12 mouse cellular contexts compared by ENCODE assay signal in the genomic region with DNA sequence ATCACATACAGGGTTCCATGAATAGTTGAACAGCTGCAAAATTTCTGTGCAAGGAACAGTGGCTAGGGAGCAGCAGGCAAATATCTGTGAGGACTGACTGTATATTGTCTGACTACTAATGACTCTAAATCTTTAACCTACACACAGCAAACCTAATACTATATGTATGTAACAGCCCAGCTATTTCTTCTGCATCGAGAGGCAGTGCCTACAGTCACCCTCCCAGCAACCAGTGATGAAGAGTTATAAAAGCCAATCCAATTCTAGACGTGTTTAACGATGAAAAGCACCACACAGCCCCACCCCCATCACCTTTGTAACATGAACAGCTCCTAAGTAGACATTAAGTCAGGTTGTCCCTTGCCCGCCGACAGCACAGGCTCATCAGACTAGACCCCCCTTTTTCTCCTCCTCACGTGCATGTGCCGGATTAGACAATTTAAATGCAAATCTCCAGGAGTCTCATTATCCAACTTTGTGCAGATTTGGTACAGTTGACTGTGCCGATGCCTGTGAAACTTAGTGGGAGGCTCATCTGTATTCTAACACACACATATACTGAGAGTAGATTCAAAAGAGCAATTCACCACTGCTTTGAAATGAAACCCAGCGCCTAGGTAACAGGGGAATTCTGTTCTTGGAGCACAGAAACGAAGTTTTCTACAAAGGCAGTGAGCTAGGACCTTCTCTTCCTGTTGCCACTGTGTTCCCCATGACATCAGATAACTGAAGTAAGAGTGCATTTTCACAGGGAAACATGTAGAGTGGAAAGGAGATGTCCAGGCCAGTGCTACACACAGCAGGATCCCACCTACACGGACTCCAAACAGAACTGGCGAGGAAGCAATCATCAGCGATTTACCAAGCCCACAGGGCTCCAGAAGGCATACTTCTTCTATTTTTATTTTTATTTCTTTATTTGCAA. TPM values are rescaled to one million over a fixed set of nuclear protein-coding genes. Genes with fewer than 3 reads are reported as not detected.
A peak's percentile ranks its signal among the peaks of the same experiment; 100 is the strongest.
DNase-seq lines count a peak whose midpoint lies in the region; ATAC-seq and TF ChIP-seq lines count a peak whose summit lies in the region.
"Had no signal": no experiment of that assay in that cellular context is flagged by ENCODE, and none has a peak within 500 bp of the region (broad histone marks: within the 10 kb centered on the region; RNA-seq: fewer than 3 reads in every experiment).

No protein-coding gene starts in this region.

- peak; percentile 41 for DNase-seq in right cerebral cortex, adult 18-20 months
- DNase-seq in right cerebral cortex, postnatal 14 days: no peak
- no peak for DNase-seq in adrenal gland, adult 18-20 months (ENCODE audit: low spot score in 2 of 2)
- no peak for DNase-seq in kidney, adult 8-10 months
- no peak for DNase-seq in lung, adult 2 months

- peak overlapping the region; percentile 6; the same call in 1 of the 2 replicates for H3K4me2 ChIP-seq in hindbrain, embryonic 12.5 days (replicated peaks)
- H3K4me2 ChIP-seq in midbrain, embryonic 13.5 days (replicated peaks): peak overlapping the region; percentile 34
- H3K4me2 ChIP-seq: liver, embryonic 12.5 days had no signal

- TF ChIP-seq CTCF in lung, adult 2 months (IDR thresholded peaks at IDR 0.05; ENCODE audit: insufficient read depth, low read length): no peak

- H3K27ac ChIP-seq in hindbrain, embryonic 12.5 days: peak overlapping the region; percentile 86
- H3K27ac ChIP-seq in midbrain, embryonic 13.5 days: peak overlapping the region; percentile 81
- H3K27ac ChIP-seq: liver, embryonic 12.5 days had no signal

- H3K27me3 ChIP-seq in hindbrain, embryonic 12.5 days: no peaks in the 10 kb centered on the region
- no peaks in the 10 kb centered on the region for H3K27me3 ChIP-seq in midbrain, embryonic 13.5 days
- H3K27me3 ChIP-seq: liver, embryonic 12.5 days had no signal

- WGBS in hindbrain, embryonic 12.5 days: 34% methylated on average over 13 of the region's 13 CpGs
- 11% methylated on average over 13 of the region's 13 CpGs for WGBS in midbrain, embryonic 13.5 days
- WGBS in lung, adult 2 months: 82% methylated on average over 13 of the region's 13 CpGs

- peaks cover 34% of the 10 kb centered on the region for H3K4me1 ChIP-seq in hindbrain, embryonic 12.5 days
- H3K4me1 ChIP-seq in midbrain, embryonic 13.5 days (replicated peaks): peaks cover 48% of the 10 kb centered on the region
- H3K4me1 ChIP-seq in lung, adult 2 months (ENCODE audit: control insufficient read depth, insufficient read depth, low read length): no peaks in the 10 kb centered on the region
- H3K4me1 ChIP-seq: liver, embryonic 12.5 days had no signal

- no peak overlapping the region for H3K4me3 ChIP-seq in hindbrain, embryonic 12.5 days
- 0 out of 2 replicates have a peak overlapping the region, but pooled peaks have one; percentile 2 for H3K4me3 ChIP-seq in midbrain, embryonic 13.5 days (replicated peaks)
- H3K4me3 ChIP-seq in lung, adult 2 months (replicated peaks; ENCODE audit: extremely low read depth, low read depth, low read length): no peak overlapping the region
- H3K4me3 ChIP-seq: liver, embryonic 12.5 days had no signal

- H3K9me3 ChIP-seq in hindbrain, embryonic 12.5 days (replicated peaks): no peaks in the 10 kb centered on the region
- no peaks in the 10 kb centered on the region for H3K9me3 ChIP-seq in midbrain, embryonic 13.5 days
- H3K9me3 ChIP-seq: liver, embryonic 12.5 days had no signal

- ATAC-seq in hindbrain, embryonic 12.5 days (ENCODE audit: low FRiP score): peak; percentile 90
- ATAC-seq in midbrain, embryonic 13.5 days: peak; percentile 92
- ATAC-seq: CD4-positive, CD25-positive, alpha-beta regulatory T cell, adult 4 months; intestine, embryonic 16.5 days; liver, embryonic 12.5 days had no signal

- no peaks in the 10 kb centered on the region for H3K36me3 ChIP-seq in hindbrain, embryonic 12.5 days
- no peaks in the 10 kb centered on the region for H3K36me3 ChIP-seq in midbrain, embryonic 13.5 days
- H3K36me3 ChIP-seq: liver, embryonic 12.5 days had no signal

- H3K9ac ChIP-seq in hindbrain, embryonic 12.5 days: no peak overlapping the region
- H3K9ac ChIP-seq in midbrain, embryonic 13.5 days (replicated peaks): no peak overlapping the region
- H3K9ac ChIP-seq: liver, embryonic 12.5 days had no signal

- no peak for TF ChIP-seq POLR2A in lung, adult 2 months (IDR thresholded peaks at IDR 0.05; ENCODE audit: borderline replicate concordance, extremely low read depth, low read depth, low read length)

RNA-seq across cellular contexts. Expression of a gene that starts 7.3 kb away (rescaled TPM):
- polyA plus RNA-seq in hindbrain, embryonic 12.5 days (2016; fragmentation: Nextera tagmentation; extraction: Ambion mirVana): 0.18 and 0.30 TPM in 2 replicates
- 0.04 and 0.19 TPM in 2 replicates for polyA plus RNA-seq in midbrain, embryonic 13.5 days (2015; fragmentation: Nextera tagmentation; extraction: Ambion mirVana)
- under 1 TPM in 1 of 2 experiments, not detected in 1; 0.17 TPM for total RNA-seq in adrenal gland, adult 18-20 months (2021)
- 0.12 and 0.18 TPM in 2 replicates for polyA plus RNA-seq in lung, adult 2 months (2012; rRNA removed)
- polyA plus RNA-seq: cortical plate, adult 2 months; heart, embryonic 14.5 days had no signal

RNA-seq across cellular contexts. Expression of a gene that starts 47.9 kb away (rescaled TPM):
- polyA plus RNA-seq in hindbrain, embryonic 12.5 days (2016; fragmentation: Nextera tagmentation; extraction: Ambion mirVana): 2.0 and 3.1 TPM in 2 replicates
- 0.86 and 3.2 TPM in 2 replicates for polyA plus RNA-seq in midbrain, embryonic 13.5 days (2015; fragmentation: Nextera tagmentation; extraction: Ambion mirVana)
- not detected for total RNA-seq in adrenal gland, adult 18-20 months (2021)
- polyA plus RNA-seq in lung, adult 2 months (2012; rRNA removed): 0.62 and 0.67 TPM in 2 replicates
- polyA plus RNA-seq: CD4-positive, CD25-positive, alpha-beta regulatory T cell, adult 4 months; heart, embryonic 14.5 days had no signal
